Mouse (Mus musculus) T-cell, adult 2 months (primary cell): ENCODE measurements around the gene Ccdc87.

ENCODE experiments used
- DNase-seq: peaks from one replicate; pipeline ENCODE4 v3.0.0; 2022; ENCODE audit warnings: low spot score

Gene Ccdc87

DNA sequence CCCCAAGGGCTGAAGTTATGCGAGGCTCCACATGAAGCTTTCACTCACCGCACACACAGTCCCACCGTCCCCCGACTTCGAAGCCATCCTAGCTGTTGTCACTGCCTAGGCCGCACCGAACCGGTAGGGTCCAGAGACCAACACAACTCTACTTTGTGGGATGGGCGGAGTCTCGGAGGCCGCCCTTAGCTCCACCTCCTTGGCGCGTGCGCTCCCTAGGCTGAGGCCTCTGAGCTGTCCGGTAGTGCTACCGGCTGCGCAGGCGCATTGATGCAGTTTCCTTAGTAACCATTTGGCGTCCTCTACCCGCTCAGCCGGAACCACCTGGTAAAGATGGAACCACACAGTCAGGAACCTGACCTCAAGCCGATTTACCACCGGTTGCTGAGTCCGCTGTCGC lies at the start of gene Ccdc87, which contains the start of gene Ccs:
Gene Ccdc87, plus strand, starts transcription at position 218 of the 400 bp plus-strand sequence.
Gene Ccs, minus strand, starts transcription at position 184 of the 400 bp plus-strand sequence.
- peak; percentile 97 for DNase-seq

DNA sequence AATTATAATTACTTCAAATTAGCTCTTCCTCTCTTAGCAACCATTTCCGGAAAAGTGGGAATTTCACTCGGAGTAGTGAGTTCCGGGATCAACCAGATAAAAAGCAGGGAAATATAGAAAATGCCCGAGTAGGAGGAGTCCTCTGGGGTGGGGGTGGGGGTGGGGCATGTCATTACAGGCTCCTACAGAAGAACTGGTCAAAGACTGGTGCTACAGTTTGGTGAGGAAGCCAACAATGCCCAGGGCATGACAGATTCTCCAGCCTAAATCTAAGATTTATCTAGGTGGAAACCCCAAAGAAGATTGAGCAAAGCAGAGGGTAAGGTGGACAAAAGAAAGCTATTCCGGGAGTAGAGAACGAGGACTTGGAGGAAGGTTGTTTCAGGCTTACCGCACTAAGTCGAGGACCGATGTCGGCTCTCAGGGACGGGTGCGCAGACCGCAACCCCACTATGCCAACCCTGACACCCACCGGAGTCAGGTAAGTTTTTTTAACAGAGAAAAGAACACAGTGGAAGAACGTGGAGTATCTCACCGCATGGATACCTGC lies 45.8 kb upstream of the Ccdc87 start:
- no peak for DNase-seq

DNA sequence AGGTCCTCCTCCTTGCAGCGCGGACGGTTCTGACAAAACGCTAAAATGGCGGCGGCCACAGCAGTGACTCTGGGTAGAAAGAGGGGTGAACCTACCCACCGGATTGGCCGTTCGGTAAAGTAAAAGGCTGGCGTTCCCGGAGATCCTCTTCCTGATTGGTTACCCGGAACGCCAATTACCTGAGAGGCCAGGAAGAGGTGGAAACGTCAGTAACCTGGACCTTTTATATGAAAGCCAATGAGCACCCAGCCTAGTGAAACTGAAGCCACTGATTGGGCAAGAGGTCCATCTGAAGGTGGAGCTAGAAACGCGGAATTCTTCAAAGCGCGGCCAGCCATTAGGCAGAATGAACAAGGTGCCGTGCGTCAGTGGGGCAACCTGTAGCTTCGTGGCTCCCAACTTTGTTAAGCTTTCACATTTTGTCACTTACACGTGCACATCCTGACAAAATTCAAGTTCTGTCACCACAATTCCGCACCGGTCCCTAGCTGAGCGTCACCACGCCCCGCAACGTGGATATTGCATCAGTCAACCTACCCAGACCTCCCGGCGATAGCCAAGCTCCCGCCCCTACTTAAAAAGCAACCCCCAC lies 45.2 kb upstream of the Ccdc87 start, which contains the start of gene Rbm4:
Gene Rbm4, minus strand, starts transcription at position 71 of the 592 bp plus-strand sequence.
- DNase-seq, result peak; percentile 98

DNA sequence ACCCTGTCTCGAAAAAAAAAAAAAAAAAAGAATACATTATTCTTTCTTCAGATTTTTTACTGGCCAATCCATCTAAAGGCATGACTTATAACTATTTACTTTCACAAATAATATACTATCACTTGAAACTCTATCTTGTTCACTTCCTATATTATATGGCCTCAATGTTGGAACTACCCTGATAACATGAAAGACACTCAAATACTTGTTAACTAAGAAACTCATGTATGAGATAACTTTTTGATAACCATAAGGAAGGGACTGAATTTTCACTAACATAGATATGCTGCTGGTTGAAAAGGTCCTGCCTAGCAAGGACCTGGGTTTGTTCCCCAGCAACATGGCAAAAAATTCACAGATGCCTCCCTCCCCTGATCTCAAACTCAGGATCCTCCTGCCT lies 43.2 kb upstream of the Ccdc87 start:
- DNase-seq, result no peak

DNA sequence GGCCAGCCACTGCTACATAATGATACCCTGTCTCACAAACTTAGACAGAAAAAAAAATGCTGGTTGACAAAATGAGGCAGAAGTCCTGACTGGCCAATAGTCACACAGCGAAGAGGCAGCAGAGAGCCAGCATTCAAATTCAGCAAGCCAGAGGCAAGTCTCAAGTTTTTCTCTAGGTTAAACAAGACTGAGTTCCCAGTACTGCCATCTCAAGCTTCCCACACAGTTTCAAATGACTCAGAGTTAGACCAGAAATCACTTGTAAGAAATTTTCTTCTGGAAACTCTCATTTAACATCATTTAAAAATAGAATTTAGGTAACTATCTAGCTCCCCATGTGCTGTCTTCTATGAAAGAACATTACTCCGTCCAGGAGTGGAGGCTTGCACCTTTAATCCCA lies 41.3 kb upstream of the Ccdc87 start:
- DNase-seq, result no peak

DNA sequence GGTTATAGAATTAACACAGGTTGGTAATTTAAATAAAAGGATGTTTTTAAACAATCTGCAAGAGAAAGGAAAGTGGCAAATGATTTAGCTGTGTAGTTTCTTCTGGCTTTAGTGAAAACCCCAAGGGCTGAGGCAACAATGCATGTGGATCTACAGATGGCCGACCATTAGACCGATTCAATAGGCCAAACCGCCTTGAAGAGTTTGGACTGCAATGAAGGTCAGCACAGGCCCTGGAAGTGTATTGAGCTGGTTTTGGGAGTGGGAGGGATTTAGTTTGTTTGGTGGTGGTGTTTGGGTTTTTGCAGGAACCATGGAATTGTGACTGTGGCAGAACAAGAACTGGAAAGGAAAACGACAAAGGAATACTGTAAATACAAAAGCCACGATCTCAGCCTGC lies 40.1 kb upstream of the Ccdc87 start:
- no peak for DNase-seq

DNA sequence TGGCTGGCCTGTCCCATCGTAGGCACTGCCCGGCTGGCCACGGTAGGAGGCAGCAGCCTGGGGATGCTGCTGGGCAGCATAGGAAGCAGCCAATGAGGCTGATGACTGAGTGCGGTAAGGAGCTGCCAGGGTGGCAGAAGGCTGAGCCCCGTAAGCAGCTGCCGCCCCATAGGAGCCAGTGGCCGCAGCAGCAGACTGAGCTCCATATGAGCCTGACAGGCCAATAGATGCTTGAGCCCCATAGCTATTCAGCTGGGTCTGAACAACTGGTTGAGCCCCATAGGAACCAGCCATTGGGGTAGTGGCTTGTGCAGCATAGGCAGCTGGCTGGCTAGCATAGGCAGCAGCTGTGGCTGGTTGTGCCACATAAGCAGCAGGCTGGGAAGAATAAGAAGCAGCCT lies 36.5 kb upstream of the Ccdc87 start:
- no peak for DNase-seq

DNA sequence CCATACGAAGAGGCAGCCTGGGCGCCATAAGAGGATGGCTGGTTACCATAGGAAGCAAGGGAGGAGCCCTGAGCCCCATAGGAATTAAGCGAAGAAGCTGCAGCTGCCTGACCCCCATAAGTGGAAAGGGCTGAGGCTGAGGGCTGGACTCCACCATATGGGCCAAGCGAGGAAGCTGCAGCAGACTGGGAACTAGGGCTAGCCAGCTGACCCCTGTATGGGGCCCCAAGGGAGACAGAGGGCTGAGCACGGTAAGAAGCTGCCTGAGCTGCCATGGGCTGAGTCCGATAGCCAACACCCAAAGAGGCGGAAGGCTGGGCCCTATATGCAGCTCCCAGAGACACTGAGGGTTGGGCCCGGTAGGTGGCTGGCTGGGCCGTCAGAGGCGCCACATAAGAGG lies 35.9 kb upstream of the Ccdc87 start:
- no peak for DNase-seq

DNA sequence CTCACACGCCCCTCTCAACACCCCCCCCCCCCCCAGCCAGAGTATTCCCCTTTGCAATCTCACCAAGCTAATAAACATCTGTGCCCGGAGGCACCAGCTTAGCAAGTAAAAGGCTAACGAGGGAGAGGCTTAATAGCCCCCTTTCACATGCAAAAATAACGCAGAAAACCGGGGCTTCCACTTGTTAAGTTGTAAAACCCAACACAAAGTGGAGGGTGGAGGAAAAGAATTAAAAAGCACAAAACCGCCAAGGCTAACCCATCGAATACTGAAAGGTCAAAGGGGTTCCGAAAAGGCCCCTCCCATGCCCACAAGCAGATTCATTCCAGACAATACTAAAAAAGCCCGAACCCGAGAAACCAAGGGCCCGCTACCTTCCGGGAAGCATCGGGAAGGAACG lies 28.9 kb upstream of the Ccdc87 start:
- DNase-seq, result no peak

DNA sequence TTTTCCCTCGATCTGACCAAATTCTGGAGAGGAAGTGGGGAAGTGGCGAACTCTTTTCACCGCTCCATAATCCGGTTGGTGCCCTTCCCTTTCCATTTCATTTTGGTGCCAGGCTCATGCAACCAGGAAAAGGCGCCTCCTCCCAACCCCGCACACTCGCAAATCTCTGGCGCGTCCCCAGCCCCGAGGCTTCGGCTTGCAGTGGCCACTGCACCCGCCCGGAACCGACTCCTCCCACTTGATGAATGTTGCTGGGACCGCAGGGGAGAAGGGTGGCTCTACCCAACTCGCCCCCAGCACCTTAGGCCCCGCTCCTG lies 28.5 kb upstream of the Ccdc87 start:
- DNase-seq, result no peak

DNA sequence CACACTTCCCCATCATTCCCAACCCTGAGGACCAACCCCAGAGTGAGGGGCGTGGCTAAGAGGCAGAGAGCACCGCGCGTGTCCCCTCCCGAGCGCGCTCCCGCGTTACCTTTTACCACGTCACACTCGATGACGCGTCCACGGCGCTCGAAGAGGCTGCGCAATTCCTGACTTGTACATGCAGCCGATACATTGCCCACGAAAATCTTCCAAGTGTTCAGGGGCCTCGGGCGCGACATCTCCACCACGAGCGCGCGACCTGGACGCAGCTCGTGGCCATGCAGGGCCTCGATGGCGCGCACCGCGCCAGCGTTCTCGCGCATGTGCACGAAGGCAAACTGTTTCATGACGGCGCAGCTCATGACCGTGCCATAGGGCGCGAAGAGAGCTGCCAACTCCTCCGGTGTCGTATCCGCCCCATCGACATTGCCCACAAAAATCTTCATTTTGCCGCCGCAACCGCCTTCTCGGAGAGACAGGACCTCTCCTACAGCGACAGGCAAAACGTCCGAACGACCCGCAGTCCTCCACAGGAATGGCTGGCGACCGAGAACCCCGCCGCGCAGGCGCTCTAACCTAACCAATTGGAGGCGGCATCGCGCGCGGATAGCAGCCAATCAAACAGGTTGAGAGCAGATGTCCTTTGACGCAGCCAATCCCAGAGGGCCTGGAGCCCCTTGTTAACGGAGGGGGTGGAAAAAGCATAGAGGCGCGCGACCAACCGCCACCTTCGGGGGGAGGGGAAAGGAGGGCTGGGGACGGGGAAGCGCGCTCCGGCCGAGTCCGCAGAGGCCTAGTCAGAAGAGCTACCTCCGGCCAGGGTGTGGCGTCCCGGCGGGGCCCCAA lies 27.9 kb upstream of the Ccdc87 start, which contains the start of the genes Gm21992 and Rbm14:
Gene Gm21992, minus strand, starts transcription at position 550 of the 846 bp plus-strand sequence.
Gene Rbm14, minus strand, starts transcription at position 572 of the 846 bp plus-strand sequence.
- peak; percentile 97 for DNase-seq

DNA sequence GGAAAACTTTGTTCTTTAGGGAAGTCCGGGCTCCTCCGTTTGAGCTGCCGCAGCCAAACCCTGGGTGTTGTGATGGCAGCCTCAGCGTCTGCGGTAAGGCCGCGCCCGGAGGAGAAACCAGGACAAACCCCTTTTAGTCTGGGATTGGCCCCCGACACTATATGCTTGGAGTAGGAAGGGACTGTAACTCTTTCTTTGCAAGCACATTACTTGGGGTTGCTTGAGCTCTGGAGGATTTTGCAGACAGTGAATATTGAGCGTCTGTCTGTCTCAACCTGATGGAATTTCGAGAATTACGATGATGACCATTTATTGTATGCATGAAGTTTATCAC lies 27.3 kb upstream of the Ccdc87 start:
- DNase-seq, result no peak

DNA sequence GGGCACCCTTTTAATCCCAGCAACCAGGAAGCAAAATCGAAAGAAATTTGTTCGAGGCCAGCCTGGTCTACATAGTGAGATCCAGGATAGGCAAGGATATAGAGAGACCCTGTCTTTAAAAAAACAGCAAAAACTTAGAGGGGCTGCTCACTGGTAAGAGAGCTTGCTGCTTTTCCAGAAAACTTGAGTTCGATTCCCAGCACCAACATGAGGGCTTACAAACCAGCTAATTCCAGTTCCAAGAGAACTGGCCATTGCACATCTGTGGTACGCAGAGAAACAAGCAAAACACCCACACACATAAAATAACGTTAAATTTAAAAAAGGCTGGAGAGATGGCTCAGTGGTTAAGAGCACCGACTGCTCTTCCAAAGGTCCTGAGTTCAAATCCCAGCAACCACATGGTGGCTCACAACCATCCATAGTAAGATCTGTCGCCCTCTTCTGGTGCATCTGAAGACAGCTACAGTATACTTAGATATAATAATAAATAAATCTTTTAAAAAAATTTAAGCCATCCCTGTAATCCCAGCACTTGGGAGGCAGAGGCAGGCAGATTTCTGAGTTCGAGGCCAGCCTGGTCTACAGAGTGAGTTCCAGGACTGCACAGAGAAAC lies 26.7 kb upstream of the Ccdc87 start:
- peak; percentile 6 for DNase-seq

DNA sequence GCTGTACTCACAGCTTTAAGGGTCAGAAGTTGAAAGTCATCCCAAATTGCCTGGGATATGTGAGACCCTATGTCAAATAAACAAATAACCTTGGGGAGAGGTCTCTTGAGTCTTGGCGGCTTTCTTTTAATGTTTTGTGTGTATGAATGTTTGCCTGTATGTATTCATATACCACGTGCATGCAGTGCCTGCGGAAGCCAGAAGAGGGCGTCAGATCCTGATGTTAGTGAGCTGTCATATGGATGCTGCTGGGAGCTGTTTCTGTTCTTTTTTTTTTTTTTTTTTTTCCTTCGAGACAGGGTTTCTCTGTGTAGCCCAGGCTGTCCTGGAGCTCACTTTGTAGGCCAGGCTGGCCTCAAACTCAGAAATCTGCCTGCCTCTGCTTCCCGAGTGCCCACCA lies 26.2 kb upstream of the Ccdc87 start:
- peak; percentile 37 for DNase-seq

DNA sequence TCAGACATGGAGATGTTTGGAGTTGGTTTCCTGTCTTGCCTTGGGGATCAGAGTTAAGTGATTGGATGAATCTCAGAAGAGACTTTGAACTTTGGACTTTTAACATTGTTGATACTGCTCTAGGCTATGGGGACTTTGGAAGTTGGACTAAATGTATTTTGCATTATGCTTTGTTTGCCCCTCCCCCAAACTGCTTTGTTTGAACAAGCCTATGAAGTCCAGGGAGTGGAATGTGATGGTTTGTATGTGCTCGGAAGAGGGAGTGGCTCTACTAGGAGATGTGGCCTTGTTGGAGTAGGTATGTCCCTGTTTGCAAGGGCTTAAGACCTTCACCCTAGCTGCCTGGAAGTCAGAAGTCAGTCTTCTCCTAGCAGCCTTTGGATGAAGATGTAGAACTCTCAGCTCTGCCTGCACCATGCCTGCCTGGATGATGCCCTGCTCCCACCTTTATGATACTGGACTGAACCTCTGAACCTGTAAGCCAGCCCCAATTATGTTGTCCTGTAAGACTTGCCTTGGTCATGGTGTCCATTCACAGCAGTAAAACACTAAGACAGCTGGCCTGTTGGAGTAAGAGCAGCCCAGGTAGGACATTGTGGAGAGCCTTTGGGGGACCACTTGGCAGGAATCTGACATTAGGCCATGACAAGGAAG lies 21.9 kb upstream of the Ccdc87 start:
- no peak for DNase-seq

DNA sequence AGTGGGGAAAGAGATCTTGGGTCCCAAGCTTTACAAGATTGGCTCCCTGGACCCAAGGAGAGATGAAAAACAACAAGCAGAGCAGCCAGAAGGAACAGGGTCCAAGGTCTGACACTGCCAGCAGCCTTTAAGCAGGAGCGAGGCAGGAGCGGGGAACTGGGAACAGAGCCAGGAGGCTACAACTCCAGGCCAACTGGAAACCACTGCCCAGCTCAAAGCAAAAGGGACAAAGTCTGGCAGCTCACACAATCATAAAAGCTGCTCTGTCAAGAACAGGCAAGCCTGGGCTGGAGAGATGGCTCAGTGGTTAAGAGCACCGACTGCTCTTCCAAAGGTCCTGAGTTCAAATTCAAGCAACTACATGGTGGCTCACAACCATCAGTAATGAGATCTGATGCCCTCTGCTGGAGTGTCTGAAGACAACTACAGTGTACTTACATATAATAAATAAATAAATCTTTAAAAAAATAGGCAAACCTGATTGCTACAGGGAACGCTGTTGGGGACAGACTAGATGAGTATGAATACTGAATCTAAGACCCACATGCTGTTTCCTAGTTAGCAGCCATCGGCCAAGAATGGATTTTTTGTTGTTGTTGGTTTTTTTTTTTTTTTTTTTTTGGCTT lies 18.4 kb upstream of the Ccdc87 start:
- no peak for DNase-seq

DNA sequence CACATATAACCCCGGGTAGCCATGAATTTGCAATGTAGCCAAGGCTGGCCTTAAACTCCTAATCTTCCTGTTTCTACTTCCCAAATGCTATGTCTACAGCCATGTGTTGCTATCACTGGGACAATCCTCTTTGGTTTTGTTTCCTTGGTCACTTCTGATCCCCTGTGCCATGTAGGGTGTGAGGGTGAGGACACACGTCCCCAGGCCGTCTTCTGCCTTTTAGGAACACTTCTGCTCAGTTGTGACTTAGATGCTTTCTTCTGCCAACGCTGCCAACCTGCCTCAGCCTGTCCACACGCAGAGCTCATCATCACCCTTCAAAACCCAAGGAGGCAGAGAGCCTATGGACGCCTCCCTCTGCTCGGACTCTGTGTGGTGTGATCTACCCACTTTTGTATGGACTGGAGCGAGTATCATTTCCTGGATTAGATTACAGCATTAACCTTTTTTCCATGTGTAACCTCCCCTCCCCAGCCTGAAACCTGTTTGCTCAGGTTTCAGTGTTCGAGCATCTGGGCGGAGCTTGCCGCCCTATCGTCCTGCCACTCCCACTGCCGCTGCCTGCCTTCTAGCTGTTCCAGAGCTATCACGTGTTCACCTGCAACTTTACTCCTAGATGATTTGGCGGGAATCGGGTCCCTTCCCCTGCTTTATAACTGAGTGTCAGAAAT lies 10.6 kb upstream of the Ccdc87 start:
- no peak for DNase-seq

DNA sequence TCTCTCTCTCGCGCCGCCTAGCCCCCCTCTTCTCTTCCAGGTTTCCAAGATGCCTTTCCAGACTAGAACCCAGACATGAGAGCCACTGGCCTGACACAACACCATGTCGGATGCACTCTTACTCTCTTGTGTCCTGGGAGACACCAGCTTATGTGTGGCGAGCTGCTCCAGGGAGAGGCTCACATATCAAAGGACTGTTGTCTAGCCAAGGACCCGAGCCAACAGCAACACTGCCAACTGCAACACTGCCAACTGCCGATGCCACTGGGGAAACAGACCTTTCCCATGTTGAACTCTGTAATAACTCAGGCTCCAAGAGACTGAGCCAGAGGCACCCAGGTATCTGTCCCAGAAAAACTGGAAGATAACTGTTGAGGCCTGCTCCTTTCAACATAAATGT lies 10.0 kb upstream of the Ccdc87 start:
- DNase-seq, result no peak

DNA sequence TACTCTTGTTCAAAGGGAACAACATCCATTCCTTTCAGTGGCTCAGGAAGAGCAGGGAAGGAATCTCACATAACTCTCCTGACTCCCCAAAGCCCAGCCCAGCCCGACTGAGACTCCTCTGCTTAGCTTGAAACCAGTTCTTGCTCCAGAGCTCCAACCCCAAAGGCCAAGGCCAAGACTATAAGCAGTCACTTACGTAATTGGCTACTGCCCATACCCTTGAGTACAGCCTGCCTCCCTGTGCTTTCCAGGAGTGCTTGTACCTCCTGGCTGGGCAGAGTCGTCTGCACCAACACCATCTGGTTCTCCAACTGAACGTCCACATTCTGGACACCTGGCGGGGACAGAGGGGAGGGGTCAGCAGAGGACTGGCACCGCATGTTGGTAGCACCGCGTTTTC lies 5.2 kb upstream of the Ccdc87 start:
- no peak for DNase-seq

DNA sequence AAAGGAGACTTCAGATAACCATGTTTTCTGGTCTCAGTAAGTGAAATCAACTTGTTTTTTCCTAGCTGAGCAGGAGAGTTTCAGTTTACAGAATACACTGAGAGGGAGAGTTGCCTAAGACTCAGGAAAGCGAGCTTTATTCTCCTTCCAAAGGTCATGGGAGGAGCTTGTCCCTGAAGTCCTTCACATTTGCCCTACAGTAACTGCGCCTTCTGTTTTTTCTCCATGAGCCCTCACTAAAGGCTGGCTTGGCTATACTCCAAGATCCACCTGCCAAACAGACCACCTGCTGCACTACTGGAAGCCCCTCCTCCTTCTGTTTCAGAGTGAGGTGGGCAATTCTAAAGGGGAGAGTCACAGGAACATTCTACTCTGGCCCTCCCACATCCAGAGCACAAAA lies 3.1 kb upstream of the Ccdc87 start:
- no peak for DNase-seq

DNA sequence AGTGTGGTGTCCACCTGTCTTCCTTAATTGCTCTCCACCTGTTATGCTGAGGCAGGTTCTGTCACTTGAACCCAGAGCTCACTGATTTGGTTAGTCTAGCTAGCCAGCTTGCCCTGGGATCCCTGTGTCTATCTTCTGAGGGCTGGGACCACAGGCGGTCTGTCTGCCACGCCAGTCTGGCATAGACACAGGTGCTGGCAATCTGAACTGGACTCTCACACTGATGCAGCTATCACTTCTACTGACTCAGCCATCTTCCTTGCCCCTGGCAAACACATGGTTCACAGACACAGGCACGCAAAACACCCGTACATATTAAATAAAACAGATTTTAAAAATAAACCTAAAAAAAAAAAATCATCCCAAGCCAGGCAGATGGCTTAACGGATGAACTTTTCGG lies 2.1 kb upstream of the Ccdc87 start:
- no peak for DNase-seq
